Mouse (Mus musculus) forebrain, embryonic 11.5 days (tissue): ENCODE measurements around the gene Phc3. TPM values are rescaled to one million over a fixed set of nuclear protein-coding genes. Genes with fewer than 3 reads are reported as not detected.
A peak's percentile ranks its signal among the peaks of the same experiment; 100 is the strongest.
"Not testable (repeated sequence)": the region's sequence is repeated elsewhere in the genome, so short reads cannot be mapped to it uniquely, and the experiment has no call there.

Experiments
- ATAC-seq: fragments of 200-750 bp; cut with Nextera tagmentation; replicated peaks from 2 replicates; pipeline ENCODE4 v1.8.0; 2017; ENCODE audit warnings: moderate TSS enrichment; ENCODE audit not compliant: low FRiP score
- DNase-seq: peaks from one replicate; pipeline ENCODE4 v3.0.0-alpha.2; 2017; ENCODE audit warnings: low spot score
- H3K27ac ChIP-seq: fragments of 300-500 bp; sonication (generic); 2 replicates; pipeline ENCODE4 v1.5.1; 2014; ENCODE audit warnings: low read depth, low read length
- H3K27me3 ChIP-seq: fragments of 300-500 bp; sonication (generic); 2 replicates; pipeline ENCODE4 v1.6.1; 2014; ENCODE audit warnings: mild to moderate bottlenecking, low read length, mixed read lengths; ENCODE audit not compliant: control insufficient read depth, insufficient read depth
- H3K36me3 ChIP-seq: fragments of 300-500 bp; sonication (generic); 2 replicates; pipeline ENCODE4 v1.6.1; 2014; ENCODE audit warnings: mild to moderate bottlenecking, low read length, moderate library complexity, mixed read lengths; ENCODE audit not compliant: control insufficient read depth, insufficient read depth
- H3K4me1 ChIP-seq: fragments of 300-500 bp; sonication (generic); replicated peaks from 2 replicates; pipeline ENCODE4 v1.6.1; 2014; ENCODE audit warnings: low read length, mixed read lengths; ENCODE audit not compliant: control insufficient read depth, insufficient read depth
- H3K4me2 ChIP-seq: fragments of 300-500 bp; sonication (generic); 2 replicates; pipeline ENCODE4 v1.6.1; 2014; ENCODE audit warnings: low read depth, mild to moderate bottlenecking, low read length, moderate library complexity, mixed read lengths; ENCODE audit not compliant: severe bottlenecking
- H3K4me3 ChIP-seq: fragments of 300-500 bp; sonication (generic); 2 replicates; pipeline ENCODE4 v1.5.1; 2014; ENCODE audit warnings: low read depth, low read length
- H3K9ac ChIP-seq: fragments of 300-500 bp; sonication (generic); 2 replicates; pipeline ENCODE4 v1.6.1; 2014; ENCODE audit warnings: low read length
- H3K9me3 ChIP-seq: fragments of 300-500 bp; sonication (generic); 2 replicates; pipeline ENCODE4 v1.6.1; 2016; ENCODE audit warnings: low read length, mixed read lengths; ENCODE audit not compliant: control insufficient read depth
- WGBS: fragments of 180-500 bp; shearing (Covaris S2); extraction: QIAGEN DNeasy Blood & Tissue Kit; methylation state at CpG from one replicate; pipeline ENCODE4 v1.1.7; 2014; 5-methylcytosine and 5-hydroxymethylcytosine counted together
- polyA plus RNA-seq: library from polyadenylated mRNA; unstranded; fragments of >200 nt; fragmentation: Nextera tagmentation; extraction: Ambion mirVana; gene quantifications from 2 replicates; pipeline ENCODE4 v1.2.1, GENCODE M21; 2014

Phc3 gene
- polyA plus RNA-seq, 1 experiment from 2014 or later, result 7.4 TPM

DNA sequence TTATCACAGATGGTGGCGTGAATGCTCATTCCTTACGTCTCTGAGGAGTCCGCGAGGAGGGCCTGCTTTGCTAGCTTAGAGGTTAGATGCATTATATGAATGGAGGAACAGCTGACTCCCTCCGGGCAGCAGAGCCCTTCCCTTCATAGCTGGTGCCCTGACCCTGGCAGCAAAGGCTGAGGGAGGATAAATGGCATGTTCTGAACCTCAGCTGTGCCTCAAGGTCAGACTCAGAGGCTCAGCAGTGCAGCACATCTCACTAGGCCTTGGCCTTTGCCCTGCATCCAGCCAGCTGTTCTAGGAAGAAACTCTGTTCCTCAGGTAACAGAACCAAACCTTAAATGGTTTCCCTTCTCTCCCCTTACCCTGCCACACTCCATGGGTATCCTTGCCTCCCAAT, 101.0 kb downstream of the Phc3 start:
- Histone ChIP-seq H3K27ac (no peak overlapping the region), H3K4me2 (no peak overlapping the region), H3K9ac (no peak overlapping the region), H3K4me3 (no peak overlapping the region), H3K9me3 (no peaks in the 10 kb centered on the region), H3K27me3 (no peaks in the 10 kb centered on the region), H3K36me3 (no peaks in the 10 kb centered on the region), H3K4me1 (no peaks in the 10 kb centered on the region)
- DNase-seq (no peak), ATAC-seq (no peak)
- 82% methylated on average over 5 of the region's 5 CpGs for WGBS

DNA sequence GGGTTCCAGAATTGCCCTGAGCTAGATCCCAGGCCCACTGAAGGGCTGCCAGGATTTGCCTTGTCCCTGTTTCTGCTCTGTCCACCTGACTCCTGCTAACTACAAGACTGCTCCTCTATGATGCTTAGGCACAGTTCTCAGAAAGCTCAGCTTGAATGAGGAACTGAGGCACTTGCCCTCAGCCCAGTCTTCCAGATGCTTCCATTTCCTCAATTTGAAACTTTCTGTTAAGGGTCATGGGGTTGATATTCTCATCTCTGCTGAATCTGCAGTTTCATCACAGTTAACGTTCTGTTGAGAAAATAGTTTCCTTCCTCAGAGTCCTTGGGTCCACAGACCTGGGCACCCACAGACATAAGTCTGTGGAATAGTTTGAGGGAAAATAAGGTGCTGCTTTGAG, 104.6 kb downstream of the Phc3 start:
- 85% methylated on average over 1 of the region's 1 CpGs for WGBS
- no peak overlapping the region for H3K4me3 ChIP-seq

DNA sequence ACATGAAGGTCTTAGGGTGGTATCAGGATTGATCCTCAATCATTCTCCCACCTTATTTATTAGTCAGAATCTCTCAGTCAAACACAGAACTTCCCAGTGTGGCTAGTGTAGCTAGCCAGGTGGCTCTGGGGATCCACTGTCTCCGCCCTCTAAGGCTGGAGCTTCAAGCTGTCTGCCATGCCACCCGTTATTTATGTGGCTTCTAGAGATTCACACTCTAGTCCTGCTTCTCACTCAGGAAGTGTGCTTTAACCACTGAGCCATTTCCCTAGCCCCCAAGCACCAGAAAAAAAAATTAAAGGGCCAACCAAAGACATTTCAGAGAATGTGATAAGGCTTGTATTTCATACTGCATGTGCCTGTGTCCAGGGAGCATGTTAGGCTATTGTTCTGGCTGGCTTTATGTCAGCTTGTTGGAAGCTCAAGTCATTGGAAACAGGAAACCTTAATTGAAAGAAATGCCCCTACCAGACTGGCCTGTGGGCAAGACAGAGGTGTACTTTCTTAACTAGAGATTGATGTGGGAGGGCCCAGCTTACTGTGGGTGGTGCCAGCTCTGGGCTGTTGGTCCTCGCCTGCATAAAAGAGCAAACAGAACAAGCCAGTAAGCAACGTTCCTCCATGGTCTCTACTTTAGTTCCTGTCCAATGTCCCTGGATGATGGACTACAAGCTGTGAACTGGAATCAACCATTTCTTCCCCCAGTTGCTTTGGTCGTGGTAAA, 105.3 kb downstream of the Phc3 start:
- Histone ChIP-seq H3K4me1 (no peaks in the 10 kb centered on the region), H3K27me3 (no peaks in the 10 kb centered on the region), H3K9ac (no peak overlapping the region), H3K36me3 (no peaks in the 10 kb centered on the region), H3K27ac (no peak overlapping the region), H3K4me2 (no peak overlapping the region), H3K4me3 (no peak overlapping the region), H3K9me3 (no peaks in the 10 kb centered on the region)
- 77% methylated on average over 5 of the region's 5 CpGs for WGBS
- no peak for ATAC-seq
- DNase-seq, result no peak

More for the DNA sequence above, 104.6 kb downstream of the Phc3 start:
- ATAC-seq, result no peak
- Histone ChIP-seq H3K36me3 (no peaks in the 10 kb centered on the region), H3K4me2 (no peak overlapping the region), H3K9me3 (no peaks in the 10 kb centered on the region), H3K4me1 (no peaks in the 10 kb centered on the region), H3K9ac (no peak overlapping the region), H3K27me3 (no peaks in the 10 kb centered on the region), H3K27ac (no peak overlapping the region)
- no peak for DNase-seq

DNA sequence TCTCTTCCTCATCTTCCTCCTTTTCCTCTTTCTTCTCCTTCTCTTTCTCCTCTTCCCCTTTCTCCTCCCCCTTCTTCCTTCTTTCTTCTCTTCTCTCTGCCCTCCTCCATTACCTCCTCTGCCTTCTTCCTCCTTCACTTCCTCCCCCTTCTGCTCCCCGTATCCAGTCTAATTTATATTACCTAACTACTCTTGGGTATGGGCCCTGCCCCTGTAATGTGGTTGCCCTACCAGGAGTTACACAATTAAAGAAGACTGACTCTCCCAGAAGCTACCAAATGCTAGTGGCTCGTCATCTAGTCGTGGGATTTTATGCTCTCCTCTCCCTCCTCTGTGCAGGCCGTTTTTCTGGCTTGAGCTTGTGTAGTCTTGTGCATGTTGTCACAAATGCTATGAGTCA, 108.5 kb downstream of the Phc3 start:
- ATAC-seq (no peak), DNase-seq (no peak)
- H3K27me3 ChIP-seq, result peaks cover 13% of the 10 kb centered on the region
- no peak overlapping the region for H3K4me3 ChIP-seq
- H3K9me3 ChIP-seq, result no peaks in the 10 kb centered on the region
- peaks cover 4% of the 10 kb centered on the region; the same call in 1 of the 2 replicates for H3K4me1 ChIP-seq
- no peak overlapping the region for H3K9ac ChIP-seq
- H3K27ac ChIP-seq, result no peak overlapping the region
- no peaks in the 10 kb centered on the region for H3K36me3 ChIP-seq
- no peak overlapping the region for H3K4me2 ChIP-seq
- 81% methylated on average over 4 of the region's 4 CpGs for WGBS

DNA sequence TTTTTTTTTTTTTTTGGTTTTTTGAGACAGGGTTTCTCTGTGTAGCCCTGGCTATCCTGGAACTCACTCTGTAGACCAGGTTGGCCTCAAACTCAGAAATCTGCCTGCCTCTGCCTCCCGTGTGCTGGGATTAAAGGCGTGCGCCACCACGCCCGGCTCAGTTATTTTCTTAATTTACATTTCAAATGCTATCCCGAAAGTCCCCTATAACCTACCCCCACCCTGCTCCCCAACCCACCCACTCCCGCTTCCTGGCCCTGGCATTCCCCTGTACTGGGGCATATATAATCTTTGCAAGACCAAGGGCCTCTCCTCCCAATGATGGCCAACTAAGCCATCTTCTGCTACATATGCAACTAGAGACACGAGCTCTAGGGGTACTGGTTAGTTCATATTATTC, 109.6 kb downstream of the Phc3 start:
- H3K4me1 ChIP-seq, H3K9ac ChIP-seq, H3K9me3 ChIP-seq, H3K4me3 ChIP-seq, DNase-seq, H3K36me3 ChIP-seq, H3K27ac ChIP-seq, H3K4me2 ChIP-seq, ATAC-seq: not testable (repeated sequence)
- 92% methylated on average over 8 of the region's 8 CpGs for WGBS
- peaks cover 17% of the 10 kb centered on the region for H3K27me3 ChIP-seq

DNA sequence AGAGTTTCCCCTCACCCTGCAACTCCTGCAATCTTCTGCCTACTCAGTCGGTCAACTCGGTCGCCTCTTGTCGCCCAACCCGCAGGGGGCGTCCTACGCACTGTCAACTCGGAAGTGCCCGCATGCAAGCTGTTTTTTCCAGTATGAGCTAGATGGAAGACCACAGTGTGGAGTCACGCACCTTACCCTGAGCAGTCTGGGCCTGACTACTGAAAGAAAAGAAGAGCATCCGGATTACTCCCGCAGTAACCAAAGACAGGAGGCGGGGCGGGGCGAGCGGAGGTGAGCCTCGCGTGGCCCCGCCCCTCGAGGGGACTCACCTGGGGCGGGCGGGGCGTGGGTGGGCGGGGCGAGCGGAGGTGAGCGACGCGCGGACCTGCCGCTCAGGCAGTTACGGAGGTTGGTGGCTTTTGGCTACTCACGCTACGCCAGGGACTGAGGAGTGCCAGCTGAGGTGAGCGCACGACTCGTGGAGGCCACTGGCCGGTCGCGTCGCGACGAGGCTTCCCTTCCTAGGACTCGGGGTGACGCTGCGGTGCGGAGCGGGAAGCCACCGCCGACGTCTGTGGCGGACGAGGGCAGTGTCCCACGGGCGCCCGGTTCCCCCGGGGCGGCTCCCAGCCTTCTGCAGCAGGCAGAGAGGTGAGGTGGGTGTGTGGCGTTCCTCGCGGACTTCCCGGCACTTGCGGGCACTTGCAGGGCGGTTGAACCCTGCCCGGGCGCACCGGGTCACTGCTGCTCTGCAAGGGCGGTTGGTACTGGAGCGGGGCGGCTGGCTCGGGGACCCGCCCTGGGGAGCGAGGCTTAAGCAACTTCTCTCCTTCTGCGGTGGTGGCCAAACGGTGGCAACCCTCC, 113.4 kb downstream of the Phc3 start, which contains the start of gene Gpr160:
TSS of gene Gpr160 (plus strand) at position 347 of the 855 bp plus-strand sequence.
- no peaks in the 10 kb centered on the region for H3K36me3 ChIP-seq
- no peak within 1 kb of the TSS for H3K27ac ChIP-seq
- H3K4me2 ChIP-seq, result peak within 1 kb of the TSS; percentile 96
- DNase-seq (peak; percentile 71), ATAC-seq (peak; percentile 63)
- WGBS, result 1% methylated on average over 64 of the region's 75 CpGs
- no peaks in the 10 kb centered on the region for H3K9me3 ChIP-seq
- peak within 1 kb of the TSS; percentile 44 for H3K9ac ChIP-seq
- H3K4me3 ChIP-seq, result peak within 1 kb of the TSS; percentile 52
- peaks cover 4% of the 10 kb centered on the region; the same call in 1 of the 2 replicates for H3K4me1 ChIP-seq
- peaks cover 17% of the 10 kb centered on the region for H3K27me3 ChIP-seq

DNA sequence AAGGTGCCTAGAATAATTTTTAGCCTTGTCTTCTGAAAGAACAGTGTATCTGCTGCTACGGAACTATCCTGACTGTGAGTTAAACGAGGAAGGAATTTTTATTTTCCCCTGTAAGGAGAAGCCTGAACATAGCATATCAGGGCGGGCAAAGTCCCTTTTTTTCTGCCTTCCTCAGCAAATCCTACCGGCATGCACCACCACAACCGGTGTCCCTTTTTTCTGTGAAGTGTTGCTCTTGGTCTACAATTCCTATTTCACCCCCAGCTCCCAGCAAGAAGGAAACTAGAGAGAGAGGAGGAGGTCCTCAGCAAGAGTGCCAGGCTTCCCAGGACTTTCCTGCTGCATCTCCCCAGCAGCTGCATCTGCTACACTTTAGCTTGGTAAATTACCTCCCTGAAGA, 115.6 kb downstream of the Phc3 start:
- ATAC-seq (no peak), DNase-seq (no peak)
- H3K9ac ChIP-seq, result no peak overlapping the region
- H3K27me3 ChIP-seq, result peaks cover 17% of the 10 kb centered on the region
- no peak overlapping the region for H3K4me2 ChIP-seq
- no peaks in the 10 kb centered on the region for H3K9me3 ChIP-seq
- 92% methylated on average over 5 of the region's 5 CpGs for WGBS
- peaks cover 4% of the 10 kb centered on the region; the same call in 1 of the 2 replicates for H3K4me1 ChIP-seq
- no peaks in the 10 kb centered on the region for H3K36me3 ChIP-seq
- H3K4me3 ChIP-seq, result no peak overlapping the region
- H3K27ac ChIP-seq, result no peak overlapping the region

DNA sequence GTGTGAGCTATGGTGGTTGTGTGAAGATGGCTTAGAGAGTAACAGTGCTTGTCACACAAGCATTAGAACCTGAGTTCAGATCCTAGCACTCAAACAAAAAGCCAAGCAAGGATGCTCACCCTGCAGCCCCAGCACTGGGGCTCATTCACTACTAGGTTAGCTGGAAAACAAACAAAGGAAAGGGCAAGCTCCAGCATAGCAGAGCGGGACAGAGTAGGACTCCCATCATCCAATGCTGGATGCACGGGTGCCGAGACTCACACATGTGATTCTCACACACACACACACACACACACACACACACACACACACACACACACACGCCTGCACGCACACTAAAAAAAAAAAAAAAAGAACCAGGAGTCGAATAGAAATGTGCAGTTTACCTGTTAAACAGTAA, 117.8 kb downstream of the Phc3 start:
- Histone ChIP-seq H3K27me3 (peaks cover 11% of the 10 kb centered on the region), H3K9me3 (no peaks in the 10 kb centered on the region), H3K27ac (no peak overlapping the region), H3K36me3 (no peaks in the 10 kb centered on the region), H3K9ac (no peak overlapping the region), H3K4me3 (no peak overlapping the region), H3K4me1 (peaks cover 4% of the 10 kb centered on the region; the same call in 1 of the 2 replicates), H3K4me2 (no peak overlapping the region)
- no peak for ATAC-seq
- no peak for DNase-seq
- WGBS, result 76% methylated on average over 6 of the region's 6 CpGs
